Mouse (Mus musculus): ENCODE results near the gene Rab20. TPM values are rescaled to one million over a fixed set of nuclear protein-coding genes. Genes with fewer than 3 reads are reported as not detected.
A peak's percentile ranks its signal among the peaks of the same experiment; 100 is the strongest.
"Not testable (repeated sequence)": the region's sequence is repeated elsewhere in the genome, so short reads cannot be mapped to it uniquely, and the experiment has no call there.

The Rab20 gene
- 10 to 100 TPM; 28.6 to 30.4 TPM for total RNA-seq (2021)

DNA sequence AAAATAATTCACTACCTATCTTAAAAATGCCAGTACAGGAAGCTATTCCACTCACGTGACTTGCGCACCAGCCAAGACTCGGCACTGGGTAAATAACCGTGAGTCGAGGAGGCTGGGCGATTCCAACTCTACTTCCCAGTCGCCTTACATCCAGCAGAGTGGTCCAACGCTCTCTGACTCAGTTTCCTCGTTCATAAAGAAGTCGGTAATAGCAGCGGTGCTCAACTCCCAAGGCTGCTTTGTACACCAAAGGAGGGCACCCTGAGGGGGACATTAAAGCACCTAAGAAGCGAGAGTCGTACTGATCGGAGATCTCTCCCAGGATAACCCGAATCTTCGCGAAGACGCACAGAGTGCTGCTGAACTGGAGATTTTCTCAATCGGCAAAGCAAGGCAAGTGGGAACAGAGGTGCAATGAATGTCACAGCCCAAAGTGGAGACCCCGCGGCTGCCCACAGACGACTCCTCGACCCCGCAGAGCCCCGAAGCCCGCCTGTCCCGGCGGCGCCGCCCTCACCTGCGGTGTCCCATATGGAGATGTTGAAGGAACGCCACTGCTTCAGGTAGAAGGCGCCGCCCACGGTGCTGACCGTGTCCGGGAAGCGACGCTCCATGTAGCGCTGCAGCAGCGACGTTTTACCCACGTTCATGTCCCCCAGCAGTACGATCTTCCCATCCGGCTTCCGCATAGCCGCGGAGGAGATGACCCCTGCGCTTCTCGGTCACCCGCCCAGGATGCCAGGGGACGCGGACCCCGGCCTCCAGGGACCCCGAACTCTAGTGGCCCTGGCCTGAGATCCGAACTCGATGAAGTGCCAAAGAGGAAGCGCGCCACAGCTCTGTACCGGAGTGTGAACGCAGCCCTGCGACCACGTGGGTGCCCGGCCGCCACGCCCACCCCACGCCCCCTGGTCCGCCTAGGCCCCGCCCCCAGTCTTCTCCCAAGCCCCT, at the start of gene Rab20:
Gene Rab20 (minus strand): TSS at position 900 of the 951 bp plus-strand sequence.
- peak; percentile 87 for DNase-seq
- intact Hi-C loops (cut with DNase I) = no loop called here

- intact Hi-C loops (cut with DNase I) = no loop called here
- DNase-seq = no peak
Measured at GRCm38 (mm10) chr8:11523331-11523730, 44.8 kb upstream of the Rab20 start.

DNA sequence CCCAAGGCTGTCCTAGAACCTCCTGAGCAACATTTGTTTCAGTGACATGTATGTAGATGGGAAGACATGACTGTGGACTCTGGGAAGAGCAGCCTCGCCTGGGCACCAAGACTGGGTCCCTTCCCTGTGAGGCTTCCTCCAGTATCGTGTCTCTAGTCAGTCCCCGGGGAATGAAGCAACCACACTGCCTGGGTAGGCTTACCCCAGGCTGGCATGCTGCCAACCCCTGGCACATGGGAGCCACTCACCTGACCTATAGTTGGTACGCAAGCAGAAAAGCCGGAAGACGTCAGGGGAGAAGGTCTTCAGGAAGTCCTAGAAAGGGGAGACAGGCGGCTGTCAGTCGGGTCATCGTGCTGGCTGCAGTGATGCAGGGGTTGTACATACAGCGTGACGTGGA, 40.2 kb upstream of the Rab20 start:
- intact Hi-C loops (cut with DNase I) = no loop called here
- no peak for DNase-seq

- intact Hi-C loops (cut with DNase I) = no loop called here
- no peak for DNase-seq
Measured at GRCm38 (mm10) chr8:11518056-11518396, 39.5 kb upstream of the Rab20 start.

DNA sequence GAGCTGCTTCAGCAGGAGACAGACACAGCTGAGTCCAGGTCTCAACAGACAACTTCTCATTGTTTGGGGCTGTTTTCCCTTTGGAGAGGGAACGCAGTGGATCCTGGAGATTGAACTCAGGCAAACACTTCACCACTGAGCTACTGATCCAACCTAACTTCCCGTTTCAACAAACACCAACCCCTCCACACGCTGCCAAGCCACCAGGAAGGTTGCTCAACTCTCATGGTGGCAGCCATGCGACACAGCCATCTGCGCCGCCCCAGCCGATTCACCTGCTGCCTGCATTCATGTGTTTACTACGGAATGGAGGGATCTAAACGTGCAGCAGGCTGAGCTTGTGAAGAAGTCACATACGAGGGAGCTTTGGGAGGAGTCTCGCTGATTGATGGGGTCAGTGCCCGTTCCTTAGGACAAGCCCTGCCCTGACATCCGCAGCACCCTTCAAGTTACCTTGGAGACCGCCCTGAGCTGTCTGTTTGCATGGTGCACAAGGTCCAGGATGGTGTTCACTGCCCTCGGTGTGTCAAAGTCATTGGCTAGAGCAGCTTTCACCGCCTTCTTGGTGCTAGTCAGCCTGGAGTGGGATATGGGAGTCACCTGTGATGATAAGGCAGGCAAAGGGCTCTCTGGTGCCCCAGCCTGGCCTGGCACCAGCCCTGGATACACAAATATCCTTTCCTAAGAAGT, 39.0 kb upstream of the Rab20 start:
- DNase-seq = no peak
- intact Hi-C loops (cut with DNase I) = no loop called here

- no peak for DNase-seq
- intact Hi-C loops (cut with DNase I) = no loop called here
Measured at GRCm38 (mm10) chr8:11516292-11516691, 37.8 kb upstream of the Rab20 start.

- intact Hi-C loops (cut with DNase I) = no loop called here
- no peak for DNase-seq
Measured at GRCm38 (mm10) chr8:11513247-11513646, 34.7 kb upstream of the Rab20 start.

DNA sequence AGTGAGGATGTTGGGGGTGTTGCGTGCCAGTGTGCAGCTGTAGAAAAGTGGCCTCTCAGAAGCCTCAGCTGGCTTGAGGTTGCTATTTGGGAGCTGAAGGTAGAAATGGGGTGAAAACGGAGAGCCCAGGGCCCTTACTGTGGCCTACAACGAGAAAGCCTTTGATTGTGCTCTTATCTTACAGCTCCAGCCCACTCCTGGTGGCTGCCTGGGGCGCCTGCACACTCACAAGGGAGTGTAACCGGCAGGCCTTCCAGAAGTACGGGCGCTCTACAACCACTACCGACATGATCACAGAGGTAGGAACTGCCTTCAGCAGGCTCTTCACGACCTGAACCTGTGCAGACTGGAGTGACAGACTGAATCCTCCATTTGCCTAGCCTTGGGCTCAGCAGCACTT, 34.2 kb upstream of the Rab20 start:
- intact Hi-C loops (cut with DNase I) = no loop called here
- no peak for DNase-seq

DNA sequence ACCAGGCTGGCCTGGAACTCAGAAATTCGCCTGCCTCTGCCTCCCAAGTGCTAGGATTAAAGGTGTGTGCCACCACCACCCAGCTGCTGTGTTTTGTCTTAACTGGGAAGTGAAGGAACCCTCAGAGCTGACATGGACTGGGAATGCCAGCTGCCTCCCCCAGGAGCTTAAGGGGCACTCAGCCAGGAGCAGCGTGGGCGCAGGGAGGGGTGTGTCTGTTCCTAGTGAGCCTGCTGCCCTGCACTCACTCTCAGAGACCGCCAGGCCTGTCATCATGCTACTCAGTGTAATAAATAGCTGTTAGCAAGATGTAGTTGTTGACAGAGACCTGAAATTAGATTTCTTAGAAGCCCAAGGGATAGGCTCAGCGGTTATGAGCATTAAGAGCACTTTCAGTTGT, 32.5 kb upstream of the Rab20 start:
- no peak for DNase-seq
- intact Hi-C loops (cut with DNase I) = no loop called here

GRCm38 (mm10) chr8:11508880-11509279, 30.4 kb upstream of the Rab20 start:
- DNase-seq = no peak
- intact Hi-C loops (cut with DNase I) = loop anchor here (5.0 kb wide), 3 partner anchors 93 to 183 kb away; no protein-coding TSS in a partner anchor

- intact Hi-C loops (cut with DNase I) = loop anchor here (5.0 kb wide), 3 partner anchors 95 to 185 kb away; no protein-coding TSS in a partner anchor
Measured at GRCm38 (mm10) chr8:11506802-11507201, 28.3 kb upstream of the Rab20 start.

GRCm38 (mm10) chr8:11506074-11506473, 27.6 kb upstream of the Rab20 start:
- intact Hi-C loops (cut with DNase I) = loop anchor here (5.0 kb wide), 3 partner anchors 96 to 186 kb away; no protein-coding TSS in a partner anchor
- DNase-seq = no peak

More at GRCm38 (mm10) chr8:11506802-11507201, 28.3 kb upstream of the Rab20 start:
- DNase-seq = peak; percentile 65 to 81

GRCm38 (mm10) chr8:11503476-11504232, 25.1 kb upstream of the Rab20 start:
- DNase-seq = no peak
- intact Hi-C loops (cut with DNase I) = no loop called here

- intact Hi-C loops (cut with DNase I) = loop anchor here (5.0 kb wide), 1 partner anchor 58 kb away; the partner anchor contains the start of gene Ing1
- DNase-seq = no peak
Measured at GRCm38 (mm10) chr8:11498786-11499485, 20.4 kb upstream of the Rab20 start.

GRCm38 (mm10) chr8:11498281-11498680, 19.8 kb upstream of the Rab20 start:
- DNase-seq = no peak
- intact Hi-C loops (cut with DNase I) = loop anchor here (5.0 kb wide), 1 partner anchor 59 kb away; the partner anchor contains the start of gene Ing1

DNA sequence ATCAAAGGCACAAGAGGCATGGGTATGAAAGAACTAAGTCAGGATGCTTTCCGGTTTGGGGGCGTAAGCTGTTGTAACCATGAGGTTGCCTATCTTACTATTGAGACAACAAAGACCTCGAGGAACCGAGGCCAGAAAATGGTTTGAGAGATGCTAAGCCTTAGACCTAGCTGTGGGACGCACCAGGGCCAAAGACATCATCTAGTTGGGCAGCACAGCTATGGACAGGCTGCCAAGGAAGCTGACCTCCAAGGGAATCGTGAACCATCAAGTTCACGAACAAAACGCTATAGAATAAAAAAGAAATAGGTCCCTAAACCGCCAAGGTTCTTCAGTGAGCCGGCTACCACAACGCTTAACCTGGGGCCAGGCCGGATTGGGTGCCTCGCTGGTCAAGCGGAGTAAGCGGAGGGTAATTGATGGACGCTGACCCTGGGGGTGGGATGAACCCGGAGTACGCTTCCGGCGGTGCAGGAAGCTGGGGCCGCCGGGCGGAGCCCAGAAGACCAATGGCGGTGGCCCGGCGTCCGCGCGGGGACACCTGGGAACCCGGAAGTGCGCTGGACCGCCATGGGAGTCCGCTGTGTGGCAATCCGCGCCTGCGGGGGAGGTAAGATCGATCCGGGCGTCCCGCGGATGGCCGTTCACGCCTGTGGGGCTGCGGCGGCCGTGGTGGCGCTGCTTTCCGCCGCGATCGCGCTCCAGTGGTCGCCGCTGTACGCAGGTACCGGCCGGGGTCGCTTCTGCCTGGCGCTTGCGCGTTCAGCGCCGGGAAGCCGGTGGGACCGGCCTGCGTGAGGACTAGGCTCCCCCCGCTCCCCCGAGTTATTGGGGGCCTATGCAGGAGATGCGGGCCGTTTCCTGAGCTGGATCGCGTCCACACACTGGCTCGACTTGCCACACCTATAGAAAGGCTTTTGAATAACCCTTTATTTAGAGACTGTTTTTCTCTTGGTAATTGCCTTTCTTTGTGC, 18.8 kb upstream of the Rab20 start, which contains the start of gene Naxd:
Gene Naxd (plus strand): TSS at position 490 of the 974 bp plus-strand sequence.
- DNase-seq = peak; percentile 93
- intact Hi-C loops (cut with DNase I) = loop anchor here (5.0 kb wide), 1 partner anchor 60 kb away; the partner anchor contains the start of gene Ing1

- intact Hi-C loops (cut with DNase I); DNase-seq: not testable (repeated sequence)
Measured at GRCm38 (mm10) chr8:11492340-11492739, 13.8 kb upstream of the Rab20 start.

GRCm38 (mm10) chr8:11487229-11487628, 8.7 kb upstream of the Rab20 start:
- intact Hi-C loops (cut with DNase I) = no loop called here
- DNase-seq = no peak

DNA sequence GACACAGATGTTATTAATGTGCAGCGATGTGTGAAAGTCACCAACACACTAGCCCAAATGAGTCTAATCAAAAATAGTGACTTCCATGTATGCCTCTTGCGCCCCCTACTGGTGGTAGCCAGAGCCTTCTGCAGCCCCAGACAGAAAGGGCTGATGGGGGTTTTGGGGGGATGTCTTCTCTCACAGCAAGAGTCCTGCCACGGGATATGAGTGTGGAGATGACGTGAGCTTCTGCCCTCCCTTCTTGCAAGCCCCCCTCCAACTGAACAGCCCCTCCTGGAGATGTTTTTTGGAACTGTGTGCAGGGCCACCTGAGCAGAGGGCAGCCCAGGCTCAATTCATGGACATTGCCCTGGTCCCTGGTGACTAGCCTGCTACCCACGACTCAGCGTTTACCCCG, 7.6 kb upstream of the Rab20 start:
- intact Hi-C loops (cut with DNase I) = no loop called here
- DNase-seq = peak; percentile 82 to 89
